Mouse (Mus musculus) lung, embryonic 16.5 days (tissue): ENCODE results near the gene Krtap1-4. TPM values are rescaled to one million over a fixed set of nuclear protein-coding genes. Genes with fewer than 3 reads are reported as not detected.

ENCODE experiments used
- ATAC-seq: fragments of 200-750 bp; cut with Nextera tagmentation; 2 replicates; pipeline ENCODE4 v1.8.0; 2017; ENCODE audit warnings: low read depth, mild to moderate bottlenecking, moderate library complexity
- H3K27ac ChIP-seq: fragments of 300-500 bp; sonication (generic); 2 replicates; pipeline ENCODE4 v1.5.1; 2014; ENCODE audit warnings: mild to moderate bottlenecking, control low read depth, low read length
- H3K27me3 ChIP-seq: fragments of 300-500 bp; sonication (generic); 2 replicates; pipeline ENCODE4 v1.6.1; 2014; ENCODE audit warnings: low read depth, low read length, mixed read lengths; ENCODE audit not compliant: control insufficient read depth, insufficient read depth
- H3K36me3 ChIP-seq: fragments of 300-500 bp; sonication (generic); 2 replicates; pipeline ENCODE4 v1.6.1; 2014; ENCODE audit warnings: low read length; ENCODE audit not compliant: control insufficient read depth, insufficient read depth
- H3K4me1 ChIP-seq: fragments of 300-500 bp; sonication (generic); replicated peaks from 2 replicates; pipeline ENCODE4 v1.6.1; 2014; ENCODE audit warnings: low read length, mixed read lengths; ENCODE audit not compliant: control insufficient read depth, insufficient read depth
- H3K4me2 ChIP-seq: fragments of 300-500 bp; sonication (generic); 2 replicates; pipeline ENCODE4 v1.6.1; 2014; ENCODE audit warnings: low read depth, low read length, control low read depth
- H3K4me3 ChIP-seq: fragments of 300-500 bp; sonication (generic); 2 replicates; pipeline ENCODE4 v1.5.1; 2014; ENCODE audit warnings: mild to moderate bottlenecking, low read length, control low read depth
- H3K9ac ChIP-seq: fragments of 300-500 bp; sonication (generic); 2 replicates; pipeline ENCODE4 v1.6.1; 2014; ENCODE audit warnings: low read length, control low read depth
- H3K9me3 ChIP-seq: fragments of 300-500 bp; sonication (generic); 2 replicates; pipeline ENCODE4 v1.6.1; 2016; ENCODE audit warnings: low read length; ENCODE audit not compliant: control insufficient read depth
- WGBS: fragments of 180-500 bp; shearing (Covaris S2); extraction: QIAGEN DNeasy Blood & Tissue Kit; methylation state at CpG from one replicate; pipeline ENCODE4 v1.1.7; 2014; 5-methylcytosine and 5-hydroxymethylcytosine counted together
- polyA plus RNA-seq: library from polyadenylated mRNA; unstranded; fragments of >200 nt; fragmentation: Nextera tagmentation; extraction: Ambion mirVana; gene quantifications from 2 replicates; pipeline ENCODE4 v1.2.1, GENCODE M21; 2015

Krtap1-4 gene
- polyA plus RNA-seq, 1 experiment from 2014 or later, result not detected

DNA sequence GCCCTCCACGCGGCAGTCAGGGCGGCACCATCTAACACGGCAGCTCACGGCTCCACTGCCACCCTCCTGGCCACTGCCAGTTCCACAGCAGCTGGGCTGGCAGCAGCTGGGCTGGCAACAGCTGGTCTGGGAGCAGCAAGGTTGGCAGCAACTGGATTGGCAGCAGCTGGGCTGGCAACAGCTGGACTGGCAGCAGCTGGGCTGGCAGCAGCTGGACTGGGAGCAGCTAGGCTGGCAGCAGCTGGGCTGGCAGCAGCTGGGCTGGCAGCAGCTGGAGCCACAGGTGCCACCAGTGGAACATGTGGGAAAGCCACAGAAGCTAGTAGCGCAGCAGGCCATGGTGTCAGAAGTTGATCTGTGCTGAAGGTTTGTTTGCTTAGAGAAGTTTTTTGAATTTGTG, 7.5 kb upstream of the Krtap1-4 start, which contains the start of gene Krtap1-3:
TSS of gene Krtap1-3 (minus strand) at position 359 of the 400 bp plus-strand sequence.
- WGBS, result 69% methylated on average over 6 of the region's 6 CpGs

DNA sequence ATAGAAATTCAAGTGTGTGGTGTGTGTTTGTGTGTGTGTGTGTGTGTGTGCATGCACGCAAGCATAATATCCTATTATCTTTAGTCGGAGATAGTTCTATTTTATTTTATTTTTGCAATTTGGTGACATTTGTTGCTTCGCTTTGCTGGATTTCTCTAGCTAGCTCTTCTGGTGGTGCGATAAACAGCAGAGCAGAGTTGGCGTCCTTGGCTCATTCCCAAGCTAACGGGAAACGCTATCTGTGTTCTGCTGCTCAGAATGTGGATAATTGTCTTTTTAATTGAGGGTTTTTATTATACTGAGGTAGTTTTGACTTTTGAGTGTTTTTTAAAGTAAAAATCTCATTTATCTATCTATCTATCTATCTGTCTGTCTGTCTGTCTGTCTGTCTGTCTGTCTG, 1.6 kb upstream of the Krtap1-4 start:
- Histone ChIP-seq H3K36me3 (no peaks in the 10 kb centered on the region), H3K4me3 (no peak overlapping the region), H3K27me3 (no peaks in the 10 kb centered on the region), H3K9ac (no peak overlapping the region), H3K4me2 (no peak overlapping the region), H3K4me1 (no peaks in the 10 kb centered on the region), H3K9me3 (no peaks in the 10 kb centered on the region), H3K27ac (no peak overlapping the region)
- no peak for ATAC-seq
- 71% methylated on average over 7 of the region's 7 CpGs for WGBS

More for the DNA sequence above, 7.5 kb upstream of the Krtap1-4 start, which contains the start of gene Krtap1-3:
- Histone ChIP-seq H3K27ac (no peak within 1 kb of the TSS), H3K4me3 (no peak within 1 kb of the TSS), H3K4me1 (no peaks in the 10 kb centered on the region), H3K36me3 (no peaks in the 10 kb centered on the region), H3K9me3 (no peaks in the 10 kb centered on the region), H3K9ac (no peak within 1 kb of the TSS), H3K27me3 (no peaks in the 10 kb centered on the region), H3K4me2 (no peak within 1 kb of the TSS)
- no peak for ATAC-seq

DNA sequence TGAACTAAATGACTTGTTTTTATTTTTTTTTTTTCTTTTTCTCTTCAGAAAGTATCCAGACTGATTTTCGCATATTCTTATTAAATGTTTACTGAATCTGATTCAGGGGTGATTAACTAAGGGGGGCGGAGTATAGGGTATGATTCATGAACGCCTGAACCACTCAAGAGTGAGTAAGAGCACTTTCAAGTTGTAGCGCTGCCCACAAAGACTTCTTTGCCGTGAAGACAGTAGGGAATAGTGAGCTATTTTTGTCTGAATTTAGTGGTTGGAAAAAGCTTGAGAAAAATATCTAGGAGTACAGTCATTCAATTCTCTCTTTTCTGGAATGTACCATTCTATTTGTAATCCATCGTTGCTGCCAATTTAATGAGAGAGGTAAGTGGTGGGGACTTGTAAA, 1.9 kb downstream of the Krtap1-4 start:
- Histone ChIP-seq H3K9ac (no peak overlapping the region), H3K4me1 (no peaks in the 10 kb centered on the region), H3K4me2 (no peak overlapping the region), H3K4me3 (no peak overlapping the region), H3K36me3 (no peaks in the 10 kb centered on the region), H3K27me3 (no peaks in the 10 kb centered on the region), H3K27ac (no peak overlapping the region), H3K9me3 (no peaks in the 10 kb centered on the region)
- ATAC-seq, result no peak
- WGBS, result 53% methylated on average over 6 of the region's 6 CpGs

DNA sequence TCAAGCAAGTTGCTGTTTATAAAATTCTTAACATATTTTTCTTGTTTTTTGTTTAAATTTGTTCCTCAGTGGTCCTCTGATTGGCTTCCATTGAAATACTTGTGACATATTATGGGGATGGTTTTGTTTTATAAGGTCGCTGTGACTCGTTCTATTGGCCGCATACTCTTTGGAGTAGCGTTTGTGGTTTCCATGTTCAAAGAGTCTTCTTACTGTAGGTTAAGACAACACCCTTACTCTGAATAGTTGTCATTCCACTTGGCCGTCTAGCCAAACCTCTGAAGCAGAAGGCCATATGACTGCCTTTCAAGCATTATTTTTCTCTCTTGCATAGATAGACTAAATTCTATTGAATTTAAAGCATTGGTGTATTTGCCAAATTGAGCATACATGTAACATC, 2.4 kb downstream of the Krtap1-4 start:
- no peak overlapping the region for H3K9ac ChIP-seq
- no peak overlapping the region for H3K4me3 ChIP-seq
- H3K27ac ChIP-seq, result no peak overlapping the region
- no peak for ATAC-seq
- no peak overlapping the region for H3K4me2 ChIP-seq
- H3K27me3 ChIP-seq, result no peaks in the 10 kb centered on the region
- 64% methylated on average over 5 of the region's 5 CpGs for WGBS
- no peaks in the 10 kb centered on the region for H3K4me1 ChIP-seq
- H3K36me3 ChIP-seq, result no peaks in the 10 kb centered on the region
- no peaks in the 10 kb centered on the region for H3K9me3 ChIP-seq

DNA sequence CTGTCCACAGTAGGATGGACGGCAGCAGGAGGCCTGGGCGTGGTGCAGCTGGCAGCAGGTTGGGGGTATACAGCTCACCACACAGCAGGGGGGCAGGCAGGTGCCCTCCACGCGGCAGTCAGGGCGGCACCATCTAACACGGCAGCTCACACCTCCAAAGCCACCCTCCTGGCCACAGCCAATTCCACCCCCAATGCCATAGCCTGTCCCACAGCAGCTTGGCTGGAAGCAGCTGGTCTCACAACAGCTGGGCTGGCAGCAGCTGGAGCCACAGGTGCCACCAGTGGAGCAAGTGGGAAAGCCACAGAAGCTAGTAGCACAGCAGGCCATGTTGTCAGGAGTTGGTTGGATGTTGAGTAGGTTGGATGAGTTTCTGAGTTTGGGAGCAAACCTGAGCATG, 2.8 kb downstream of the Krtap1-4 start, which contains the start of gene Krtap1-5:
TSS of gene Krtap1-5 (minus strand) at position 381 of the 400 bp plus-strand sequence.
- H3K36me3 ChIP-seq, result no peaks in the 10 kb centered on the region
- H3K4me1 ChIP-seq, result no peaks in the 10 kb centered on the region
- ATAC-seq, result no peak
- H3K4me2 ChIP-seq, result no peak within 1 kb of the TSS
- H3K9ac ChIP-seq, result no peak within 1 kb of the TSS
- H3K9me3 ChIP-seq, result no peaks in the 10 kb centered on the region
- WGBS, result 83% methylated on average over 6 of the region's 6 CpGs
- H3K4me3 ChIP-seq, result no peak within 1 kb of the TSS
- H3K27me3 ChIP-seq, result no peaks in the 10 kb centered on the region
- H3K27ac ChIP-seq, result no peak within 1 kb of the TSS

DNA sequence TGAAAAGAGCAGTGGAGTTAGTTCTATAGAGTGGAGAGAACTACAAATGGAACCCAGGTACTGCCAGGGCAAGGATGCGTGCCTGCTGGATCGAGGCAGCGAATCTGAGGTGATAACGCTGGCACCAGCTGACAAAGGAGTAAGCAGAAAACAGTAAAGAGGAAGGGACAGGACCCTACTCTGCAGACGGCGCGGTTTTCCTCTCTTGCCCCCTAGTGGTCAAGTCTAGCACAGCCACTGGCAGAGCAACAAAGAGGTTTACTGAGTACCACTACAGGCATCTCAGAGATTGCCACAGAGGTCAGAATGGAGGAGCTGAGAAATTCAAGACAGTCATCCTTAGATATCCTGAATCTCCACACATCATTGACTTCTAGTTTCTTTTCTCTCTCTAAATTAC, 9.3 kb downstream of the Krtap1-4 start:
- H3K9ac ChIP-seq, result peak overlapping the region; percentile 49; the same call in 1 of the 2 replicates
- 1% methylated on average over 7 of the region's 7 CpGs for WGBS
- no peak overlapping the region for H3K27ac ChIP-seq
- H3K27me3 ChIP-seq, result no peaks in the 10 kb centered on the region
- no peak overlapping the region for H3K4me3 ChIP-seq
- no peaks in the 10 kb centered on the region for H3K36me3 ChIP-seq
- no peaks in the 10 kb centered on the region for H3K9me3 ChIP-seq
- H3K4me2 ChIP-seq, result peak overlapping the region; percentile 39
- peak; percentile 70; the same call in 1 of the 2 replicates for ATAC-seq
- H3K4me1 ChIP-seq, result 0 out of 2 replicates have a peak, but pooled peaks cover 2% of the 10 kb centered on the region

DNA sequence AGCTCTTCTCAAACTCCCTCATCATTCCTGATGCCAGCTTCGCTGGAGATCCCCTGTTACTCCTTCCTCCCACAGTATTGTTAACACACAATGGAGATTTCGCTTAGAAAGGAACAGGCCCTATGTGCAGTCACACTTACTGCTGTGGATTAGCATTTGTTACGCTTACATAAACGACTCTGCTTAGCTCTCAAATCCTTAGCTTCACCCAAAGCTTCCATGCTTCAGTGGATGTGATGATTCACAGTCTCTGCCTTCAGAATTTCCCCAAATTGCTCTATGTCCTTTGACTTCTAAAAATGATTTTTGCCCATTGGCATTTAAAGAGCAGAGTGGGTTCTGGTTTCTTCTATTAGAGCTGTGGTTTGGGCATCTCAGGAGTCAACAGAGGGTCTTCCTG, 10.3 kb downstream of the Krtap1-4 start:
- H3K4me2 ChIP-seq, result no peak overlapping the region
- H3K9me3 ChIP-seq, result no peaks in the 10 kb centered on the region
- no peak for ATAC-seq
- 0 out of 2 replicates have a peak, but pooled peaks cover 2% of the 10 kb centered on the region for H3K4me1 ChIP-seq
- H3K27ac ChIP-seq, result no peak overlapping the region
- no peak overlapping the region for H3K4me3 ChIP-seq
- 54% methylated on average over 4 of the region's 4 CpGs for WGBS
- H3K36me3 ChIP-seq, result no peaks in the 10 kb centered on the region
- H3K9ac ChIP-seq, result no peak overlapping the region
- no peaks in the 10 kb centered on the region for H3K27me3 ChIP-seq

DNA sequence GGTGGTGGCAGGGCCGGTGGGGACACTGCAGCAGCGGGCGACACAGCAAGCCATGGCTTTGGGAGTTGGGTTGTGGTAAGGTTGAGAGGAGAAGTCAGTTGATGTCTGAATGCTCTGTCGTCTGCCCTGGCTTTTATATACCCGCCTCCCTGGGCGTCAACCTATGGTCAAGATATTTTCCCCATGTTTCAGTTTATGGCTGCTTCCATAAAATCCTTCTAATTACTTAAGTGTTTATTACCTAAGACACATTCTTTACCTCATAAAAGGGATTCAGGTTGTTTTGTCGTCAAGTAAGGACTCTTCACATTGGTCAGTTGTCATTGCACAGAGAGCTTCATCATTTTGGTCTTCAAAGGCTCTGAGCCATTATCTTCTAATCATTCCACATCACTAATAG, 16.9 kb downstream of the Krtap1-4 start, which contains the start of gene Krtap3-1:
TSS of gene Krtap3-1 (minus strand) at position 101 of the 400 bp plus-strand sequence.
- WGBS, result 91% methylated on average over 7 of the region's 7 CpGs
- no peaks in the 10 kb centered on the region for H3K27me3 ChIP-seq
- H3K4me1 ChIP-seq, result no peaks in the 10 kb centered on the region
- no peaks in the 10 kb centered on the region for H3K9me3 ChIP-seq
- H3K36me3 ChIP-seq, result no peaks in the 10 kb centered on the region
- H3K9ac ChIP-seq, result no peak within 1 kb of the TSS
- no peak within 1 kb of the TSS for H3K27ac ChIP-seq
- no peak within 1 kb of the TSS for H3K4me3 ChIP-seq
- no peak for ATAC-seq
- no peak within 1 kb of the TSS for H3K4me2 ChIP-seq

DNA sequence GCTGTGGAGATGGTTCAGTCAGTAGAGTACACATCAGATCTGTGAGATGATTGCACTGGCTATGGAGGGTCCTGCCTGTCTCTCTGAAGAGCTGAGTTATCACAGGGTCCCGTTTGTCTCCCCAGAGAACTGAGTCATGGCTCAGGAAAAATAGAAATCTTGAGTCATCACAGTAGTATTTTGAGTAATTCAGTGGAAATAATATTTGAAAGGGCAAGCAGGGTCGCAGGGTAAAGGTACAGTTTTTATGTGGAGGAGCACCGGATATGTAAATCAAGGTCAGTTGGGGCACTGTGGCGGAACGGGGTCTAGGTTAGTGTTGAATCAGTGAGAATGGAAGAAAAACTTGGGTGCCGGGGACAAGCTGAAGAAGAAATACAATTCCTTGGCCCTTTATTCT, 20.9 kb downstream of the Krtap1-4 start:
- H3K36me3 ChIP-seq, result no peaks in the 10 kb centered on the region
- 73% methylated on average over 6 of the region's 6 CpGs for WGBS
- no peak overlapping the region for H3K9ac ChIP-seq
- no peak overlapping the region for H3K4me3 ChIP-seq
- H3K9me3 ChIP-seq, result no peaks in the 10 kb centered on the region
- H3K4me1 ChIP-seq, result no peaks in the 10 kb centered on the region
- H3K4me2 ChIP-seq, result no peak overlapping the region
- no peak overlapping the region for H3K27ac ChIP-seq
- H3K27me3 ChIP-seq, result no peaks in the 10 kb centered on the region
- ATAC-seq, result no peak

DNA sequence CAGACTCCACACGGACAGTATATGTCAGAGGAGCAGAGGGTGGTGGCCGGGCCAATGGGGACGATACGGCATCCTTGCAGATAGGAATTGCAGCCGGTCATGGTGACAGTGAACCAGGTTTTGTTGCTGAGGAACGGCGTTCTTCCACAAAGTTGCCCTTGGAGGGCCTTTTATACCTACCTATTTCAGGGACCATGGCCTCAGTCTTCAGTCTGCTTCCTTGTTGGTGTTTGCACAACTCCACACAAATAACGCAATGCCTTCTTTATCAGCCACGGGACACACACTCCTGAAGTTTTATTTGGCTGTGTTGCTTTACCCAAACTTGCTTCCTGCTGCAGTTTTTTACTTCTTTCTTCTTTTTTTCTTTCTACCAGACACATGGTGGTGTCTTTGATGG, 24.1 kb downstream of the Krtap1-4 start, which contains the start of gene Gm11939:
TSS of gene Gm11939 (minus strand) at position 101 of the 400 bp plus-strand sequence.
- WGBS, result 82% methylated on average over 9 of the region's 9 CpGs
- Histone ChIP-seq H3K4me1 (no peaks in the 10 kb centered on the region), H3K9me3 (no peaks in the 10 kb centered on the region), H3K4me3 (no peak within 1 kb of the TSS), H3K4me2 (no peak within 1 kb of the TSS), H3K36me3 (no peaks in the 10 kb centered on the region), H3K9ac (no peak within 1 kb of the TSS), H3K27me3 (no peaks in the 10 kb centered on the region), H3K27ac (no peak within 1 kb of the TSS)
- no peak for ATAC-seq
